Mouse (Mus musculus): Measurements from ENCODE around the gene Hspa1b.
"Not testable (repeated sequence)": the region's sequence is repeated elsewhere in the genome, so short reads cannot be mapped to it uniquely, and the experiment has no call there.

GRCm38 (mm10) chr17:34969822-34970221 is 10.8 kb upstream of the Hspa1b start, which contains the start of gene Gm20481:
- not testable (repeated sequence) for TF ChIP-seq POLR2A (IDR thresholded peaks at IDR 0.05; ENCODE audit: borderline replicate concordance, insufficient read depth, low read length); CTCF (IDR thresholded peaks at IDR 0.05; ENCODE audit: borderline replicate concordance, insufficient read depth, low read depth, low read length)
